Mouse (Mus musculus): ENCODE results near the gene Olfr631. TPM values are rescaled to one million over a fixed set of nuclear protein-coding genes. Genes with fewer than 3 reads are reported as not detected.
"Not testable (repeated sequence)": the region's sequence is repeated elsewhere in the genome, so short reads cannot be mapped to it uniquely, and the experiment has no call there.

Olfr631 gene
- polyA plus RNA-seq, 1 experiment = not detected

GRCm38 (mm10) chr7:103915338-103915737 lies 13.3 kb upstream of the Olfr631 start:
- no peak for TF ChIP-seq USF1 (IDR thresholded peaks at IDR 0.05; ENCODE audit: low read depth)
- TF ChIP-seq CTCF (IDR thresholded peaks at IDR 0.05; ENCODE audit: control insufficient read depth, insufficient read depth, insufficient read length) = no peak
- no peak for TF ChIP-seq MYOG (IDR thresholded peaks at IDR 0.05; ENCODE audit: control insufficient read depth, extremely low read depth, insufficient read length)
- no peak for TF ChIP-seq CEBPB (IDR thresholded peaks at IDR 0.05; ENCODE audit: low read depth)
- TF ChIP-seq MYOD1 (IDR thresholded peaks at IDR 0.05; ENCODE audit: control insufficient read depth, insufficient read length, low read depth) = no peak
- no peak for TF ChIP-seq MAX (IDR thresholded peaks at IDR 0.05)
- no peak for TF ChIP-seq FOSL1 (IDR thresholded peaks at IDR 0.05; ENCODE audit: insufficient read depth, low read length, poor library complexity, severe bottlenecking)
- Histone ChIP-seq H3K4me3 (ENCODE audit: insufficient read depth, poor library complexity, severe bottlenecking) (no peak overlapping the region), H3K36me3 (ENCODE audit: control insufficient read depth, insufficient read depth) (no peaks in the 10 kb centered on the region), H3K27me3 (ENCODE audit: control insufficient read depth, insufficient read depth, insufficient read length) (no peaks in the 10 kb centered on the region), H3K79me2 (ENCODE audit: control insufficient read depth, insufficient read depth) (no peaks in the 10 kb centered on the region), H3K79me3 (ENCODE audit: low read depth) (no peaks in the 10 kb centered on the region), H3ac (ENCODE audit: control insufficient read depth, insufficient read length, low read depth) (no peak overlapping the region)

GRCm38 (mm10) chr7:103934264-103934663 lies 5.6 kb downstream of the Olfr631 start, which contains the start of gene Olfr632:
Gene Olfr632, plus strand, starts transcription at chr7:103934347.
- no peak within 1 kb of the TSS for H3ac ChIP-seq (ENCODE audit: control insufficient read depth, insufficient read length, low read depth)

DNA sequence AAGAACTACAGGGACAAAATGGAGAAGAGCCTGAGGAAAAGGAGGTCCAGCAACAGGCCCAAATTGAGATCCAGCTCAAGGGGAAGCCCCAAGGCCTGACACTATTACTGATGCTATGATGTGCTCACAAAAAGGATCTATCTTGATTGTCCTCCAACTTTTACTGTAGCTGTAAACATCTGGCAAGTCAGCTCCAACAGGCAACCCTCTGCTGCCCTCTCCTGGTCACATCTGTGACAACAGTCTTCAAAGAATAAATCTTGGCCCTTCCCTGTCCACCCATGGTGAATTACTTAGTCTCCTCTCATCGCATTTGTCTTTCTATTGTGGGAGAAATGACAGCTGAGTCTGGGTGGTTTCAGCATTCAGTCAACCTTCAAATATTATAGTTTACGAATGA lies 14.1 kb downstream of the Olfr631 start:
- H3K79me3 ChIP-seq (ENCODE audit: low read depth) = no peaks in the 10 kb centered on the region
- H3K27me3 ChIP-seq (ENCODE audit: control insufficient read depth, insufficient read depth, insufficient read length) = no peaks in the 10 kb centered on the region
- no peak for TF ChIP-seq MAX (IDR thresholded peaks at IDR 0.05)
- TF ChIP-seq CEBPB (IDR thresholded peaks at IDR 0.05; ENCODE audit: low read depth) = no peak
- TF ChIP-seq MYOG (IDR thresholded peaks at IDR 0.05; ENCODE audit: control insufficient read depth, extremely low read depth, insufficient read length) = no peak
- TF ChIP-seq CTCF (IDR thresholded peaks at IDR 0.05; ENCODE audit: control insufficient read depth, insufficient read depth, insufficient read length) = peak; percentile 15
- TF ChIP-seq MYOD1 (IDR thresholded peaks at IDR 0.05; ENCODE audit: control insufficient read depth, insufficient read length, low read depth) = no peak
- no peak overlapping the region for H3K4me3 ChIP-seq (ENCODE audit: insufficient read depth, poor library complexity, severe bottlenecking)
- H3K79me2 ChIP-seq (ENCODE audit: control insufficient read depth, insufficient read depth) = no peaks in the 10 kb centered on the region
- no peaks in the 10 kb centered on the region for H3K36me3 ChIP-seq (ENCODE audit: control insufficient read depth, insufficient read depth)
- H3ac ChIP-seq (ENCODE audit: control insufficient read depth, insufficient read length, low read depth) = no peak overlapping the region

More at GRCm38 (mm10) chr7:103934264-103934663, 5.6 kb downstream of the Olfr631 start, which contains the start of gene Olfr632:
- no peak within 1 kb of the TSS for H3K4me3 ChIP-seq (ENCODE audit: insufficient read depth, poor library complexity, severe bottlenecking)
- TF ChIP-seq CTCF (IDR thresholded peaks at IDR 0.05; ENCODE audit: control insufficient read depth, insufficient read depth, insufficient read length) = no peak
- no peak for TF ChIP-seq USF1 (IDR thresholded peaks at IDR 0.05; ENCODE audit: low read depth)
- no peak for TF ChIP-seq CEBPB (IDR thresholded peaks at IDR 0.05; ENCODE audit: low read depth)
- no peak for TF ChIP-seq MYOG (IDR thresholded peaks at IDR 0.05; ENCODE audit: control insufficient read depth, extremely low read depth, insufficient read length)
- no peak for TF ChIP-seq MAX (IDR thresholded peaks at IDR 0.05)
- H3K79me2 ChIP-seq (ENCODE audit: control insufficient read depth, insufficient read depth) = no peaks in the 10 kb centered on the region
- no peaks in the 10 kb centered on the region for H3K27me3 ChIP-seq (ENCODE audit: control insufficient read depth, insufficient read depth, insufficient read length)
- H3K79me3 ChIP-seq (ENCODE audit: low read depth) = no peaks in the 10 kb centered on the region
- H3K36me3 ChIP-seq (ENCODE audit: control insufficient read depth, insufficient read depth) = no peaks in the 10 kb centered on the region

- H3K79me3 ChIP-seq (ENCODE audit: low read depth) = no peaks in the 10 kb centered on the region
- H3K27me3 ChIP-seq (ENCODE audit: control insufficient read depth, insufficient read depth, insufficient read length) = no peaks in the 10 kb centered on the region
- TF ChIP-seq MYOD1 (IDR thresholded peaks at IDR 0.05; ENCODE audit: control insufficient read depth, insufficient read length, low read depth) = no peak
- no peak for TF ChIP-seq FOSL1 (IDR thresholded peaks at IDR 0.05; ENCODE audit: insufficient read depth, low read length, poor library complexity, severe bottlenecking)
- TF ChIP-seq MAX (IDR thresholded peaks at IDR 0.05) = no peak
- TF ChIP-seq MYOG (IDR thresholded peaks at IDR 0.05; ENCODE audit: control insufficient read depth, extremely low read depth, insufficient read length) = no peak
- TF ChIP-seq CEBPB (IDR thresholded peaks at IDR 0.05; ENCODE audit: low read depth) = no peak
- TF ChIP-seq USF1 (IDR thresholded peaks at IDR 0.05; ENCODE audit: low read depth) = no peak
- TF ChIP-seq CTCF (IDR thresholded peaks at IDR 0.05; ENCODE audit: control insufficient read depth, insufficient read depth, insufficient read length) = no peak
- H3K36me3 ChIP-seq (ENCODE audit: control insufficient read depth, insufficient read depth) = no peaks in the 10 kb centered on the region
- H3K4me3 ChIP-seq (ENCODE audit: insufficient read depth, poor library complexity, severe bottlenecking) = no peak within 1 kb of the TSS
- no peaks in the 10 kb centered on the region for H3K79me2 ChIP-seq (ENCODE audit: control insufficient read depth, insufficient read depth)
- H3ac ChIP-seq (ENCODE audit: control insufficient read depth, insufficient read length, low read depth) = no peak within 1 kb of the TSS
These were observed 15.5 kb downstream of the Olfr631 start, which contains the start of gene Olfr633 for GRCm38 (mm10) chr7:103944137-103944536. Gene Olfr633, plus strand, starts transcription at chr7:103944437.

- not testable (repeated sequence) for H3K4me3 ChIP-seq (ENCODE audit: insufficient read depth, poor library complexity, severe bottlenecking); H3K27me3 ChIP-seq (ENCODE audit: control insufficient read depth, insufficient read depth, insufficient read length); H3K79me2 ChIP-seq (ENCODE audit: control insufficient read depth, insufficient read depth); H3K79me3 ChIP-seq (ENCODE audit: low read depth); H3K36me3 ChIP-seq (ENCODE audit: control insufficient read depth, insufficient read depth); H3ac ChIP-seq (ENCODE audit: control insufficient read depth, insufficient read length, low read depth)
These were observed 38.2 kb downstream of the Olfr631 start for GRCm38 (mm10) chr7:103966873-103967272.

GRCm38 (mm10) chr7:103970852-103971251 lies 42.2 kb downstream of the Olfr631 start, which contains the start of gene Olfr635:
Gene Olfr635, plus strand, starts transcription at chr7:103971152.
- H3K4me3 ChIP-seq (ENCODE audit: insufficient read depth, poor library complexity, severe bottlenecking) = no peak within 1 kb of the TSS
- no peaks in the 10 kb centered on the region for H3K36me3 ChIP-seq (ENCODE audit: control insufficient read depth, insufficient read depth)
- no peak within 1 kb of the TSS for H3ac ChIP-seq (ENCODE audit: control insufficient read depth, insufficient read length, low read depth)
- H3K79me2 ChIP-seq (ENCODE audit: control insufficient read depth, insufficient read depth) = no peaks in the 10 kb centered on the region
- TF ChIP-seq MAX (IDR thresholded peaks at IDR 0.05) (no peak), CTCF (IDR thresholded peaks at IDR 0.05; ENCODE audit: control insufficient read depth, insufficient read depth, insufficient read length) (no peak), MYOD1 (IDR thresholded peaks at IDR 0.05; ENCODE audit: control insufficient read depth, insufficient read length, low read depth) (no peak), USF1 (IDR thresholded peaks at IDR 0.05; ENCODE audit: low read depth) (no peak), CEBPB (IDR thresholded peaks at IDR 0.05; ENCODE audit: low read depth) (no peak), FOSL1 (IDR thresholded peaks at IDR 0.05; ENCODE audit: insufficient read depth, low read length, poor library complexity, severe bottlenecking) (no peak), MYOG (IDR thresholded peaks at IDR 0.05; ENCODE audit: control insufficient read depth, extremely low read depth, insufficient read length) (no peak)
- H3K79me3 ChIP-seq (ENCODE audit: low read depth) = no peaks in the 10 kb centered on the region
- H3K27me3 ChIP-seq (ENCODE audit: control insufficient read depth, insufficient read depth, insufficient read length) = no peaks in the 10 kb centered on the region
